Mouse (Mus musculus): Measurements from ENCODE around the gene Kcnc3. TPM values are rescaled to one million over a fixed set of nuclear protein-coding genes. Genes with fewer than 3 reads are reported as not detected.

Kcnc3 gene
- polyA plus RNA-seq, 1 experiment, result 0.26 TPM

GRCm38 (mm10) chr7:44632676-44633075, 42.2 kb downstream of the Kcnc3 start:
- H3K36me3 ChIP-seq (ENCODE audit: control insufficient read depth, insufficient read depth), result no peaks in the 10 kb centered on the region

GRCm38 (mm10) chr7:44633407-44633806, 42.9 kb downstream of the Kcnc3 start:
- Histone ChIP-seq H3ac (ENCODE audit: control insufficient read depth, insufficient read length, low read depth) (no peak overlapping the region), H3K4me3 (ENCODE audit: insufficient read depth, poor library complexity, severe bottlenecking) (no peak overlapping the region), H3K36me3 (ENCODE audit: control insufficient read depth, insufficient read depth) (no peaks in the 10 kb centered on the region), H3K79me3 (ENCODE audit: low read depth) (no peaks in the 10 kb centered on the region), H3K79me2 (ENCODE audit: control insufficient read depth, insufficient read depth) (no peaks in the 10 kb centered on the region), H3K27me3 (ENCODE audit: control insufficient read depth, insufficient read depth, insufficient read length) (peaks cover 76% of the 10 kb centered on the region)
- TF ChIP-seq MYOG (IDR thresholded peaks at IDR 0.05; ENCODE audit: control insufficient read depth, extremely low read depth, insufficient read length), result no peak
- TF ChIP-seq CEBPB (IDR thresholded peaks at IDR 0.05; ENCODE audit: low read depth), result no peak
- TF ChIP-seq CTCF (IDR thresholded peaks at IDR 0.05; ENCODE audit: control insufficient read depth, insufficient read depth, insufficient read length), result peak; percentile 24

More at GRCm38 (mm10) chr7:44632676-44633075, 42.2 kb downstream of the Kcnc3 start:
- no peaks in the 10 kb centered on the region for H3K79me3 ChIP-seq (ENCODE audit: low read depth)
- peaks cover 76% of the 10 kb centered on the region for H3K27me3 ChIP-seq (ENCODE audit: control insufficient read depth, insufficient read depth, insufficient read length)
- TF ChIP-seq CEBPB (IDR thresholded peaks at IDR 0.05; ENCODE audit: low read depth) (no peak), MYOD1 (IDR thresholded peaks at IDR 0.05; ENCODE audit: control insufficient read depth, insufficient read length, low read depth) (no peak)
- no peaks in the 10 kb centered on the region for H3K79me2 ChIP-seq (ENCODE audit: control insufficient read depth, insufficient read depth)
- H3ac ChIP-seq (ENCODE audit: control insufficient read depth, insufficient read length, low read depth), result no peak overlapping the region
- H3K4me3 ChIP-seq (ENCODE audit: insufficient read depth, poor library complexity, severe bottlenecking), result no peak overlapping the region

GRCm38 (mm10) chr7:44636684-44637083, 46.2 kb downstream of the Kcnc3 start:
- Histone ChIP-seq H3K36me3 (ENCODE audit: control insufficient read depth, insufficient read depth) (no peaks in the 10 kb centered on the region), H3K79me3 (ENCODE audit: low read depth) (no peaks in the 10 kb centered on the region), H3K79me2 (ENCODE audit: control insufficient read depth, insufficient read depth) (no peaks in the 10 kb centered on the region), H3K4me3 (ENCODE audit: insufficient read depth, poor library complexity, severe bottlenecking) (no peak overlapping the region), H3ac (ENCODE audit: control insufficient read depth, insufficient read length, low read depth) (no peak overlapping the region), H3K27me3 (ENCODE audit: control insufficient read depth, insufficient read depth, insufficient read length) (peaks cover 79% of the 10 kb centered on the region)
- TF ChIP-seq CTCF (IDR thresholded peaks at IDR 0.05; ENCODE audit: control insufficient read depth, insufficient read depth, insufficient read length), result no peak
- TF ChIP-seq FOSL1 (IDR thresholded peaks at IDR 0.05; ENCODE audit: insufficient read depth, low read length, poor library complexity, severe bottlenecking), result no peak
- TF ChIP-seq MYOD1 (IDR thresholded peaks at IDR 0.05; ENCODE audit: control insufficient read depth, insufficient read length, low read depth), result no peak
- TF ChIP-seq MAX (IDR thresholded peaks at IDR 0.05), result no peak

GRCm38 (mm10) chr7:44638663-44639062, 48.2 kb downstream of the Kcnc3 start:
- no peak overlapping the region for H3K4me3 ChIP-seq (ENCODE audit: insufficient read depth, poor library complexity, severe bottlenecking)
- no peaks in the 10 kb centered on the region for H3K79me3 ChIP-seq (ENCODE audit: low read depth)
- no peak overlapping the region for H3ac ChIP-seq (ENCODE audit: control insufficient read depth, insufficient read length, low read depth)
- H3K36me3 ChIP-seq (ENCODE audit: control insufficient read depth, insufficient read depth), result no peaks in the 10 kb centered on the region
- TF ChIP-seq MAX (IDR thresholded peaks at IDR 0.05), result no peak
- no peak for TF ChIP-seq MYOG (IDR thresholded peaks at IDR 0.05; ENCODE audit: control insufficient read depth, extremely low read depth, insufficient read length)
- no peak for TF ChIP-seq CTCF (IDR thresholded peaks at IDR 0.05; ENCODE audit: control insufficient read depth, insufficient read depth, insufficient read length)
- TF ChIP-seq USF1 (IDR thresholded peaks at IDR 0.05; ENCODE audit: low read depth), result no peak
- no peak for TF ChIP-seq MYOD1 (IDR thresholded peaks at IDR 0.05; ENCODE audit: control insufficient read depth, insufficient read length, low read depth)
- no peak for TF ChIP-seq CEBPB (IDR thresholded peaks at IDR 0.05; ENCODE audit: low read depth)
- no peak for TF ChIP-seq FOSL1 (IDR thresholded peaks at IDR 0.05; ENCODE audit: insufficient read depth, low read length, poor library complexity, severe bottlenecking)
- H3K27me3 ChIP-seq (ENCODE audit: control insufficient read depth, insufficient read depth, insufficient read length), result peaks cover 69% of the 10 kb centered on the region
- H3K79me2 ChIP-seq (ENCODE audit: control insufficient read depth, insufficient read depth), result no peaks in the 10 kb centered on the region

DNA sequence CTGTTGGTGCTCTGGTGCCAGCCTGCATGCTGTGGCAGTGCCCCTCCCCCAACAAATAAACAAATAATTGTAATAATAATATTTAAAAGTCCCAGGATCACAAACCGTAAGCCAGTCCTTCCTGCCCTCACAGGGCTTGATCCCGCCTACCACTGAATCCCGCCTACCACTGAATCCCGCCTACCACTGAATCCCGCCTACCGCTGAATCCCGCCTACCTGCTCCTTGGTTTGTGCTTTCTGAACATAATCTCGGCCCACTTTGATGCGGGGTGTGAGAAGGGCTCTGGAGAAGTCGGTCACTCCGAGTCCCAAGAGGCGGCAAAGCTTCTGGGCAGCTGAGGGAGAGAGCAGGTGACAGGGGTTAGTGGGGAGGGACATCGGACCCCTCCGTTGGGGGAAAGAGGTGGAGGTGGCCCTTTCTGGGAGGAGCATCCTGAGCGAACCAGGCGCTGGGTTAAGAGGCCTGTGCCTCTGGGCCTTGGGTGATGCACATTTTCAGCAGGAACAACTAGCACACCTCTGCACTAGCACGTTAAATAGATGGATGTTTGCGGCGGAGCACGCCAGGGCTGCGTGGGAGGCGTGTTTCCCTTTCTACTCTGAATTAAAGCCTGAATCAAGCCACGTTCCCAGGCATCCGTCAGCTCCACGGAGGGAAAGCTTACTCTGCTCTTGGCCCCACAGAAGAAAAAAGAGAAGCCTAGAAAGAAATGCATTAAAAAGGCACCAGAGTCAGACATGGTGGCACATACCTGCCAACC, 50.6 kb downstream of the Kcnc3 start:
- H3K79me2 ChIP-seq (ENCODE audit: control insufficient read depth, insufficient read depth), result no peaks in the 10 kb centered on the region
- TF ChIP-seq USF1 (IDR thresholded peaks at IDR 0.05; ENCODE audit: low read depth), result no peak
- no peak for TF ChIP-seq MAX (IDR thresholded peaks at IDR 0.05)
- no peak for TF ChIP-seq CEBPB (IDR thresholded peaks at IDR 0.05; ENCODE audit: low read depth)
- no peak for TF ChIP-seq CTCF (IDR thresholded peaks at IDR 0.05; ENCODE audit: control insufficient read depth, insufficient read depth, insufficient read length)
- no peak for TF ChIP-seq FOSL1 (IDR thresholded peaks at IDR 0.05; ENCODE audit: insufficient read depth, low read length, poor library complexity, severe bottlenecking)
- TF ChIP-seq MYOG (IDR thresholded peaks at IDR 0.05; ENCODE audit: control insufficient read depth, extremely low read depth, insufficient read length), result no peak
- no peak for TF ChIP-seq MYOD1 (IDR thresholded peaks at IDR 0.05; ENCODE audit: control insufficient read depth, insufficient read length, low read depth)
- peaks cover 64% of the 10 kb centered on the region for H3K27me3 ChIP-seq (ENCODE audit: control insufficient read depth, insufficient read depth, insufficient read length)
- no peaks in the 10 kb centered on the region for H3K36me3 ChIP-seq (ENCODE audit: control insufficient read depth, insufficient read depth)
- no peak overlapping the region for H3K4me3 ChIP-seq (ENCODE audit: insufficient read depth, poor library complexity, severe bottlenecking)
- no peaks in the 10 kb centered on the region for H3K79me3 ChIP-seq (ENCODE audit: low read depth)
- no peak overlapping the region for H3ac ChIP-seq (ENCODE audit: control insufficient read depth, insufficient read length, low read depth)

GRCm38 (mm10) chr7:44641887-44642286, 51.4 kb downstream of the Kcnc3 start:
- no peaks in the 10 kb centered on the region for H3K36me3 ChIP-seq (ENCODE audit: control insufficient read depth, insufficient read depth)
- H3K27me3 ChIP-seq (ENCODE audit: control insufficient read depth, insufficient read depth, insufficient read length), result peaks cover 58% of the 10 kb centered on the region
- H3K79me3 ChIP-seq (ENCODE audit: low read depth), result no peaks in the 10 kb centered on the region

More at GRCm38 (mm10) chr7:44641887-44642286, 51.4 kb downstream of the Kcnc3 start:
- H3K79me2 ChIP-seq (ENCODE audit: control insufficient read depth, insufficient read depth), result no peaks in the 10 kb centered on the region
- H3ac ChIP-seq (ENCODE audit: control insufficient read depth, insufficient read length, low read depth), result no peak overlapping the region
- no peak for TF ChIP-seq USF1 (IDR thresholded peaks at IDR 0.05; ENCODE audit: low read depth)
- TF ChIP-seq CTCF (IDR thresholded peaks at IDR 0.05; ENCODE audit: control insufficient read depth, insufficient read depth, insufficient read length), result peak; percentile 47
- H3K4me3 ChIP-seq (ENCODE audit: insufficient read depth, poor library complexity, severe bottlenecking), result no peak overlapping the region

Data from C2C12 (cell line).